Mouse (Mus musculus): ENCODE data around the gene Tubb2b. TPM values are rescaled to one million over a fixed set of nuclear protein-coding genes. Genes with fewer than 3 reads are reported as not detected.

Tubb2b gene
- polyA plus RNA-seq (2015; fragmentation: Nextera tagmentation; extraction: Ambion mirVana) = 1.3 and 1.4 TPM in 2 replicates

DNA sequence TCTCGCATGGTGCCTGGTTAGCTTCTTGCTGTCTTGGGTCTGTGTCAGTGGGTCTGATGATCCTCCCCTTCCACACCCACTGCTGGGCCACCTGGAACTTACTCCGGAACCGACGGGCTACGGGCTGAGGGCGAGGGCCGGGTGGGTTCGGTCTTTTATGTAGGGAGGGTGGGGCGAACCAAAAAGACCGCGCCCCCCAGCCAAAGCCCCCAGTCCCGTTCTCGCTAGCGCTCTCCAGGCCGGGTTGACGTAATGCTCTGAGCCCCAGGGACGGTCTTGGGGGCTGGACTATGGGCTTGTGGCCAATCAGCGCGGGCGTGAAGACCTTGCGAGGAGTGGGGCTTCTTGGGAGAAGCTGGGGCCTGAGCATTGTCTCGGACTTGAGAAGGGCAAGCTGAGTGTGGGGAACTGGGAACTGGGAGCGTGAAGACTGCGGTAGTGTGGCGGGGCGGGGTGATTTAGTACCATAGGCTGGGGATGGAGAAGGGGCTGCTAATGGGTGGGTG lies at the start of gene Tubb2b:
Tubb2b (minus strand) TSS at position 241 of the 506 bp plus-strand sequence.

DNA sequence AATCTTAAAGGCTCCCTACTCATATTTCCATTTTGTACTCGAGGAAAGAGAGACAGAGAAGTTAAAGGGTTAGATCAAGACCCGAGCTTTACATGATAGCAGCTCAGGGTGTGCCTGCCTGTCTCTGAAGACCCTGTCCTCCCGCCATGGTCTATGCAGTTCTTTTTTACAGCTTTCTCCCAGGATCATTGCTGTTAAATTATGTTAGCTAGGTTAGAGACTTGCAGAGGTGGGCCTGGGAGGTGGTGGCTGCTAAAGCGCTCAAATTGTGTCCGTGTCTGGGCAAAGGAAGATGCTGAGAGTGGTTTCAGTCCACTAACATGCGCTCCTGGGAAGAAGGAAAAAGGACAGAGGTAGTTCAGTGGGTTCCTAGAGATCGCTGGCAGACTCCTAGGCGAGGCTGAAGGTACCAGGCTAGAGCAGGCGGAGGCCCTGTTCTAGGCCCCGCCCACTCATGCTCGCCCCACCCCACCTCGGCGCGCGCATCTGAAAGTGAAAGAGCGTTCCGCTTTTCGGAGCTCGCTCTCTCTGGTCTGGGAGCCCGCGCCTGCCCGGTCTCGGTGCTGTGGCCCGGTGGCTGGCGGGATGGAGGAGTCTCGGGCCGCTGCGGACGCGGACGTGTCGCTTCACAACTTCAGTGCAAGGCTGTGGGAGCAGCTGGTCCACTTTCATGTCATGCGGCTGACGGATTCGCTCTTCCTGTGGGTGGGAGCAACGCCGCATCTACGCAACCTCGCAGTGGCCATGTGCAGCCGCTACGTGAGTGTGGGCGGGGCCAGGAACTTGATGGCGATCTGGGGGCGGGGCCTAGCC lies 32.4 kb upstream of the Tubb2b start, which contains the start of gene Psmg4:
Psmg4 (plus strand) TSS at position 474 of the 813 bp plus-strand sequence.

DNA sequence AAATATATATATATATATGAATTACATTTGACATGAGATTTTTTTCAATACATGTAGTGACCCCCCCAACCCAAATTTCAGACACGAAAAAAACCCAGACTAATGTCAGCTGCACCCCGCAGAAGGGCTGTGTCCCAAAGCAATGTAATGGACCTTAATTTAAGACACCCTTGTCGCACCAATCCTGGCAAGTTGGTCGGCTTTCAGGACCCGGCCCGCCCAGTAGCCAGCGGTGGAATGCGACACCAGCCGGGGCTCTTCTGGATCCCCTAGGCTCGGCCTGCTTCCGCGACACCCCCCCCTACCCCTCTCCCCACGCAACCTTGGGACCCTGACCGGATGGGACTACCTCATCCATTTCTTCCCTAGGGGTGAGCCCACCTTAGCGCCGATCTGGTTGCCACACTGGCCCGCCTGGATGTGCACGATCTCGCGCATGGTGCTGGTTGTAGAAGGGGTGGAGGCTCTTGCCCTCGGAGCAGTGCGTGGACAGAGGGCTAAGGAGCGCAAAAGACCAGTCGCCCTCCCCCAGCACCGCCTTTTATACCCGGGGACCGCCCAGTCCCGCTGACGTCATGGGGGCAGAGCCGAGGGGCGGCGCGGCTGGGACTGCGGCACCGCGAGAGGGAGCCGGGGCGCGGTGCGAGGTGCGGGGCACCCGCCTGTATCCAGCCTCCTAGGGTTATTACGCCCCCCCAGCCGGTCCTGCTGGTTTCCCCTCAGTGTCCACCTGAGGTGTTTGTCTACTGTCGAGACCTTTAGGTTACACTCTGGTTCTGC lies 52.6 kb downstream of the Tubb2b start, which contains the start of gene Tubb2a:
Tubb2a (minus strand) TSS at position 516 of the 780 bp plus-strand sequence.

Other genes with a start within 250 kb of the Tubb2b start
- not detected in 2 replicates for gene Serpinb6c, start 224.8 kb downstream of the Tubb2b start, polyA plus RNA-seq (2015; fragmentation: Nextera tagmentation; extraction: Ambion mirVana)
- 19.1 and 22.8 TPM in 2 replicates for gene Nqo2, start 165.8 kb downstream of the Tubb2b start, polyA plus RNA-seq (2015; fragmentation: Nextera tagmentation; extraction: Ambion mirVana)
- gene Ripk1, start 128.1 kb downstream of the Tubb2b start, polyA plus RNA-seq (2015; fragmentation: Nextera tagmentation; extraction: Ambion mirVana) = 12.7 and 13.8 TPM in 2 replicates
- gene Serpinb6a, start 127.7 kb downstream of the Tubb2b start, polyA plus RNA-seq (2015; fragmentation: Nextera tagmentation; extraction: Ambion mirVana) = 44.0 and 62.8 TPM in 2 replicates
- gene Bphl, start 92.9 kb downstream of the Tubb2b start, polyA plus RNA-seq (2015; fragmentation: Nextera tagmentation; extraction: Ambion mirVana) = 16.4 and 24.7 TPM in 2 replicates
- gene Tubb2a, start 52.5 kb downstream of the Tubb2b start, polyA plus RNA-seq (2015; fragmentation: Nextera tagmentation; extraction: Ambion mirVana) = 67.4 and 72.1 TPM in 2 replicates
- gene Psmg4, start 32.5 kb upstream of the Tubb2b start, polyA plus RNA-seq (2015; fragmentation: Nextera tagmentation; extraction: Ambion mirVana) = 63.7 and 66.5 TPM in 2 replicates
- 4.6 and 5.5 TPM in 2 replicates for gene Slc22a23, start 214.7 kb upstream of the Tubb2b start, polyA plus RNA-seq (2015; fragmentation: Nextera tagmentation; extraction: Ambion mirVana)

Data from spleen, postnatal 0 days (tissue).